Mouse (Mus musculus): ENCODE measurements around the gene Gng12. TPM values are rescaled to one million over a fixed set of nuclear protein-coding genes. Genes with fewer than 3 reads are reported as not detected.

Gene Gng12
- polyA plus RNA-seq, 1 experiment from 2014 or later: 56.0 TPM

GRCm38 (mm10) chr6:66942826-66943225, 46.6 kb downstream of the Gng12 start:
- Histone ChIP-seq H3K9ac (no peak overlapping the region), H3K9me3 (no peaks in the 10 kb centered on the region), H3K4me1 (peaks cover 28% of the 10 kb centered on the region), H3K27ac (no peak overlapping the region), H3K4me3 (no peak overlapping the region), H3K4me2 (no peak overlapping the region), H3K27me3 (no peaks in the 10 kb centered on the region), H3K36me3 (no peaks in the 10 kb centered on the region)
- WGBS: 55% methylated on average over 4 of the region's 4 CpGs
- no peak for ATAC-seq (ENCODE audit: insufficient number of reproducible peaks, insufficient read depth, low FRiP score, low TSS enrichment, low read depth)

DNA sequence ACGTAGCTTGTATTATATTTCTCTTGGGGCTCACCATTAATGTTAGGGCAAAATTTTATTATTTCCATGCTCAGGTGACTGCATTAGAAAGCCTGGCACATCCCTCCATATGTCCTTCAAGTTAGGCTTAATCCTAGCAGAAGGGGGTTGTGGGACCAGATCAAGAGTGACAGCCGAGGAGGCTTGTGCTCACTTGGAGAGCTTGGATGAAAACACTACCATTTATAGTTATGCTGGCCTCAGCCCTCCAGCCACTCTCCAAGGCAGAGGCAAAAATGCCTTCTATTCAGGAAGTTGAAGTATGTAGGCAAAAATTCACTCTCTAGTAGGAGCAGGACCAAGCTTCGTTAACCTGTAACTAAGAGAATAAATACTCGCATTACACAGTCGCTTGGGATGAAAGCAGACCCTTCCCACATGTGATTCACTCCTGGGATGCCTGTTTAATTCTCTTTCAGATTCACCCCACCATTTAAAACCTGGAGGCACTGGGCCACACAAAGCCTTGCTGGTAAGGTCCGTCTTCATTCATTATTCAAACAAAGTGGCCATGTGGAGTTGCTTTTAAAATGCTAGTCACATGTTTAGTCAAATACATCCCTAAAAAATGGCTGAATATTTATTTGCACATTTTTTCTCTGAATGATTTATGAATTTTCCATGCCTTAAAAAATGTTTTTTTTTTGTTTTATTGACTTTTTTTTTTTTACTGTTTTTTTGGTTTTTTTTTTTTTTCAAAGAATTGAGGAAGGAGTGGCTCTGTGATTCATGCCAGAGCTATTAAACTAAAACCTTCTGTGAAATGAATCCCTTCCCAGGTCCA, 47.4 kb downstream of the Gng12 start:
- H3K4me3 ChIP-seq: no peak overlapping the region
- no peak overlapping the region for H3K27ac ChIP-seq
- 17% methylated on average over 6 of the region's 6 CpGs for WGBS
- H3K9ac ChIP-seq: no peak overlapping the region
- H3K36me3 ChIP-seq: no peaks in the 10 kb centered on the region
- H3K4me1 ChIP-seq: peaks cover 28% of the 10 kb centered on the region
- no peaks in the 10 kb centered on the region for H3K27me3 ChIP-seq
- no peaks in the 10 kb centered on the region for H3K9me3 ChIP-seq
- H3K4me2 ChIP-seq: no peak overlapping the region
- ATAC-seq (ENCODE audit: insufficient number of reproducible peaks, insufficient read depth, low FRiP score, low TSS enrichment, low read depth): no peak

DNA sequence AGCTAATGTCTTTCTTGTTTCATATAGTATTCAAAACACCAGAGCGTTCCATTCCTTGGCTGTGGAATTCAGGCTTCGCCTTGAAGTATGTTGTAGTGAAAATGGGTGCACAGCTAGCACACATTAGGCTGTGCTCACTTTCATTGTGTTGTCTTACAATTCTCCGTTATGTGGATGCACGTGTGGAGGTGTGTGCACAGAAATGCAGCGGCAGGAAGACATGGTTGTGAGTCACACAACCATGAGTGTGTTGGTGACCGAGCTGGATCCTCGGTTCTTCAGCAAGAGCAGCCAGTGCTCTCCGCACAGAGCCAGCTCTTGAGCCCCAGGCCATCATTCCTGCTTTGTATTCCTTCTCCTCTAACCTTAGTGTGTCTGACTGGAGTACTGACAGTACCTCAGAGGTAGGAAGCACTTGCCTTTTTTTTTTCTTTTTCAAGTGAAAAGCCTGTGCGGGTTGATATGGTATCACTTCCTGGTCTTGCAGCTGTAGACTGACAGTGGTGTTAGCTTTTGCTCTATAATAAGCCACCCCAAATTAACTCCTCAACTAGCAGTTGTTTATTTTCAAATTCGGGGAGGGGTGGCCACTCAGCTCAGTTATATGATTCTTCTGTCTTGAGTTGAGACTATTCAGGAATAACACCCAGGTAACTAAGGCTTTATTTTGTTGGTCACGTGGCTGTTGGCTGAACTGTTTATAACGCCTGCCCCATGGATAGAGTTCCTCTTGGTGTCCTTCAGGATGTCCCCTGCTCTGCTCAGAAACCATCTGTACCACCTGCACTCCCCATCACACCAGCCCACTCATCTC, 48.2 kb downstream of the Gng12 start:
- peaks cover 28% of the 10 kb centered on the region for H3K4me1 ChIP-seq
- H3K9ac ChIP-seq: no peak overlapping the region
- H3K4me2 ChIP-seq: no peak overlapping the region
- no peaks in the 10 kb centered on the region for H3K9me3 ChIP-seq
- ATAC-seq (ENCODE audit: insufficient number of reproducible peaks, insufficient read depth, low FRiP score, low TSS enrichment, low read depth): no peak
- no peak overlapping the region for H3K27ac ChIP-seq
- H3K27me3 ChIP-seq: no peaks in the 10 kb centered on the region
- H3K4me3 ChIP-seq: no peak overlapping the region
- WGBS: 67% methylated on average over 12 of the region's 12 CpGs
- no peaks in the 10 kb centered on the region for H3K36me3 ChIP-seq

DNA sequence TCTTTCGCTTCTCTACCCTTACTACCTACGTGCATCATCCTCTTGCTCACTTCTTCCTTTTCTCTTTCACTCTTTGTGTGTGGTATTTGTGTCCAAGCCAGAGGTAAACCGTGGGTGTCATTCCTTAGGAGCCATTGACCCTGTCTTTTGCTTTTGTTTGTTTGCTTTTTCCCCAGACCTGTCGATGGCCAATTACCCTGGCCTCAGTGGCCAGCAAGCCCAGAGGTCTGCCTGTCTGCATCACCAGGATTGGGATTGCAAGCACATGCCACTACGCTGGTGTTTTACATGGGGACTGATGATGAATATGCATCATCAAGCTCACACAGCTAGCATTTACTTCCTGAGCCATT, 48.8 kb downstream of the Gng12 start:
- H3K9me3 ChIP-seq: no peaks in the 10 kb centered on the region
- H3K9ac ChIP-seq: no peak overlapping the region
- H3K4me2 ChIP-seq: no peak overlapping the region
- no peaks in the 10 kb centered on the region for H3K36me3 ChIP-seq
- no peak overlapping the region for H3K27ac ChIP-seq
- ATAC-seq (ENCODE audit: insufficient number of reproducible peaks, insufficient read depth, low FRiP score, low TSS enrichment, low read depth): no peak
- WGBS: 71% methylated on average over 5 of the region's 5 CpGs
- H3K27me3 ChIP-seq: no peaks in the 10 kb centered on the region
- no peak overlapping the region for H3K4me3 ChIP-seq
- H3K4me1 ChIP-seq: peaks cover 28% of the 10 kb centered on the region

DNA sequence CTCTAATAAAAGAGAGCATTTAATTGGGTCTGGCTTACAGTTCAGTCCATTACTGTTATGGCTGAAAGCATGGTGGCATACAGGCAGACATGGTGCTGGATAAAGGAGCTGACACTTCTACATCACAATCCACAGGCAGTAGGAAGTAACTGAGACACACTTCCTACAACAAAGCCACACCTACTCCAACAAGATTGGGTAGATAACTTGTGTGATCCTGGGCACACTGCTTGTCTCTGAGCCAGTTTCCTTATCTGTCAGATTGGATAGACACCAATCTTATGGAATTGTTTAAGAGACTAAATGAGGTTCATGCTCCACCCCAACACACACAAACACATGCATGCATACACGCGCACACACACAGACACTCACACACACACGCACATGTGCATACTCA, 51.9 kb downstream of the Gng12 start:
- 89% methylated on average over 3 of the region's 3 CpGs for WGBS
- H3K9ac ChIP-seq: no peak overlapping the region
- ATAC-seq (ENCODE audit: insufficient number of reproducible peaks, insufficient read depth, low FRiP score, low TSS enrichment, low read depth): no peak

GRCm38 (mm10) chr6:66948848-66949247, 52.7 kb downstream of the Gng12 start:
- Histone ChIP-seq H3K4me2 (no peak overlapping the region), H3K4me3 (no peak overlapping the region), H3K27ac (no peak overlapping the region), H3K4me1 (peaks cover 18% of the 10 kb centered on the region), H3K36me3 (no peaks in the 10 kb centered on the region), H3K27me3 (no peaks in the 10 kb centered on the region), H3K9me3 (no peaks in the 10 kb centered on the region), H3K9ac (no peak overlapping the region)
- ATAC-seq (ENCODE audit: insufficient number of reproducible peaks, insufficient read depth, low FRiP score, low TSS enrichment, low read depth): no peak
- WGBS: 86% methylated on average over 3 of the region's 3 CpGs

More for the DNA sequence above, 51.9 kb downstream of the Gng12 start:
- Histone ChIP-seq H3K9me3 (no peaks in the 10 kb centered on the region), H3K4me2 (no peak overlapping the region), H3K4me1 (peaks cover 23% of the 10 kb centered on the region), H3K27me3 (no peaks in the 10 kb centered on the region), H3K4me3 (no peak overlapping the region), H3K36me3 (no peaks in the 10 kb centered on the region), H3K27ac (no peak overlapping the region)

GRCm38 (mm10) chr6:66951726-66952418, 55.7 kb downstream of the Gng12 start:
- no peaks in the 10 kb centered on the region for H3K36me3 ChIP-seq
- H3K27me3 ChIP-seq: no peaks in the 10 kb centered on the region
- ATAC-seq (ENCODE audit: insufficient number of reproducible peaks, insufficient read depth, low FRiP score, low TSS enrichment, low read depth): no peak
- no peaks in the 10 kb centered on the region for H3K4me1 ChIP-seq
- H3K27ac ChIP-seq: no peak overlapping the region
- no peak overlapping the region for H3K4me3 ChIP-seq
- no peak overlapping the region for H3K9ac ChIP-seq
- 86% methylated on average over 5 of the region's 5 CpGs for WGBS
- no peaks in the 10 kb centered on the region for H3K9me3 ChIP-seq
- no peak overlapping the region for H3K4me2 ChIP-seq

GRCm38 (mm10) chr6:66953951-66954519, 57.8 kb downstream of the Gng12 start:
- Histone ChIP-seq H3K27me3 (no peaks in the 10 kb centered on the region), H3K9ac (no peak overlapping the region), H3K27ac (no peak overlapping the region), H3K4me3 (no peak overlapping the region), H3K4me2 (no peak overlapping the region), H3K9me3 (no peaks in the 10 kb centered on the region), H3K36me3 (no peaks in the 10 kb centered on the region), H3K4me1 (peaks cover 4% of the 10 kb centered on the region; the same call in 1 of the 2 replicates)
- 80% methylated on average over 11 of the region's 11 CpGs for WGBS
- ATAC-seq (ENCODE audit: insufficient number of reproducible peaks, insufficient read depth, low FRiP score, low TSS enrichment, low read depth): no peak

DNA sequence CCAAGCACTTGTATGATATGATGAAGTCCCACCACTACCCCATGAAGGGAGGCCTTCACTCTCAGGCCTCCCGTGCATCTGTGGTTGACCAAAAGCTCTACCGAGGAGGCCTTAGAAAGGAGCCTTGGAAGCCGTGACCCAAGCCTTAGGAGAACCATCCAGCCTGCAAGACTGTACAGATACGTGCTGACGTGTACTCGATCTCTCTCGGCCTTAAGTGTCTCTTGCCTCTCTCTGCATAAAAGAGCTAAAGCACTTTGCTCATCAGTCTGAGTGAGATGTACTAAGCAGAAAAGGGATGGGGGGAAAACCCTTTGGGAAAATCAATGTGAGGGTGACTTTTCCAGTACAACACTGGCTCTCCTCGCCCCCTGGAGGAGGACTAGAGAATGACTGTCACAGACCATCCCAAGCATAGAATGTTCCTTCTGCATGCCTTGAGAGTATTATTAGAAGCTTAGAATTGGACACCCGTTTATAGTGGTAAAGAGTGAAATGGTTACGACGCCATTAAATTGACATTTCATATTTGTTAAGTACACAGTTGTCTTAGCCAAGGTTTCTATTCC, 59.0 kb downstream of the Gng12 start:
- ATAC-seq (ENCODE audit: insufficient number of reproducible peaks, insufficient read depth, low FRiP score, low TSS enrichment, low read depth): no peak
- 82% methylated on average over 11 of the region's 11 CpGs for WGBS
- Histone ChIP-seq H3K9ac (no peak overlapping the region), H3K4me1 (peaks cover 4% of the 10 kb centered on the region; the same call in 1 of the 2 replicates), H3K4me2 (no peak overlapping the region), H3K27me3 (no peaks in the 10 kb centered on the region), H3K4me3 (no peak overlapping the region), H3K36me3 (no peaks in the 10 kb centered on the region), H3K9me3 (no peaks in the 10 kb centered on the region), H3K27ac (no peak overlapping the region)

DNA sequence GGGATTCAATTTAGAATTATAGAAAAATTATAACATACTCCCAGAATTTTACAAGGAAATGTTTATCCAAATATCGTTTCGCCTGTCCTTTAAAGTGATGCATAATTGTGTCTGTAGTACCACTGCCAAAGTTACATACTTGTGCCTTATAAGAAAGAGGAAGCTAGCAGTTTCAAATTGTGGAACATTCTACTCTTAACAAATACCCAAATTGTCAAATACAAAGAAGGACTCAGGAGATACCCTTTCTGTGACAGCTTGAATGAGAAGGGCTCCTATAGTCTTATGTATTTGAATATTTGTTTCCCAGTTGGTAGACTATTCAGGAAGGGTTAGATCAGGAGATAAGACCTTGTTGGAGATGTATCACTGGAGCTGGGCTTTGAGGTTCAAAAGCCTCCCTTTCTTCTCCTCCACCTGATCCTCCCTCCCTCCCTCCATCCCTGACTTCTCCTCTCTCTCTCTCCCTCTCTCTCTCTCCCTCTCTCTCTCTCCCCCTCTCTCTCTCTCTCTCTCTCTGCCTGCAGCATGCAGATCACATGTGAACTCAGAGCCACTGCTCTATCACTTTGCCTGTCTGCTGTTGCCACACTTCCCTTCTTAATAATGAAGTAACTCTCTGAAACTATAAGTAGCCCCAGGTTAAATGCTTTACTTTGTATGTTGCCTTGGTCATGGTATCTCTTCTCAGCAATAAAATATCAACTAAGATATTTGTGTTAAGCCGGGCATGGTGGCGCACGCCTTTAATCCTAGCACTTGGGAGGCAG, 62.5 kb downstream of the Gng12 start:
- Histone ChIP-seq H3K4me3 (no peak overlapping the region), H3K4me1 (peaks cover 4% of the 10 kb centered on the region; the same call in 1 of the 2 replicates), H3K9ac (no peak overlapping the region), H3K36me3 (peaks cover 3% of the 10 kb centered on the region; the same call in 1 of the 2 replicates), H3K27ac (no peak overlapping the region), H3K27me3 (no peaks in the 10 kb centered on the region), H3K4me2 (no peak overlapping the region), H3K9me3 (no peaks in the 10 kb centered on the region)
- WGBS: 94% methylated on average over 5 of the region's 5 CpGs
- no peak for ATAC-seq (ENCODE audit: insufficient number of reproducible peaks, insufficient read depth, low FRiP score, low TSS enrichment, low read depth)
